Mouse (Mus musculus): ENCODE data around the gene Hsd17b1.

Hsd17b1 gene

GRCm38 (mm10) chr11:101061049-101061448, 17.2 kb upstream of the Hsd17b1 start:
- no peak for DNase-seq (ENCODE audit: low read depth, low spot score)

GRCm38 (mm10) chr11:101062165-101062884, 15.9 kb upstream of the Hsd17b1 start:
- DNase-seq (ENCODE audit: low read depth, low spot score) = peak; percentile 72

GRCm38 (mm10) chr11:101062971-101063675, 15.1 kb upstream of the Hsd17b1 start:
- no peak for DNase-seq (ENCODE audit: low read depth, low spot score)

- peak; percentile 84 for DNase-seq (ENCODE audit: low read depth, low spot score)
Observed at GRCm38 (mm10) chr11:101063676-101064327, 14.4 kb upstream of the Hsd17b1 start.

GRCm38 (mm10) chr11:101064462-101064861, 13.7 kb upstream of the Hsd17b1 start:
- DNase-seq (ENCODE audit: low read depth, low spot score) = no peak

- DNase-seq (ENCODE audit: low read depth, low spot score) = no peak
Observed at GRCm38 (mm10) chr11:101065002-101065401, 13.2 kb upstream of the Hsd17b1 start.

GRCm38 (mm10) chr11:101066549-101067412, 11.4 kb upstream of the Hsd17b1 start:
- peak; percentile 91 for DNase-seq (ENCODE audit: low read depth, low spot score)

GRCm38 (mm10) chr11:101069391-101070188, 8.6 kb upstream of the Hsd17b1 start, which contains the start of gene Naglu:
Naglu (plus strand) TSS chr11:101070012.
- DNase-seq (ENCODE audit: low read depth, low spot score) = peak; percentile 98

GRCm38 (mm10) chr11:101070189-101070527, 8.1 kb upstream of the Hsd17b1 start:
- DNase-seq (ENCODE audit: low read depth, low spot score) = no peak

- peak; percentile 26 for DNase-seq (ENCODE audit: low read depth, low spot score)
Observed at GRCm38 (mm10) chr11:101070987-101071386, 7.2 kb upstream of the Hsd17b1 start.

GRCm38 (mm10) chr11:101071810-101072428, 6.3 kb upstream of the Hsd17b1 start:
- no peak for DNase-seq (ENCODE audit: low read depth, low spot score)

GRCm38 (mm10) chr11:101079746-101080145, 1.5 kb downstream of the Hsd17b1 start:
- no peak for DNase-seq (ENCODE audit: low read depth, low spot score)

- DNase-seq (ENCODE audit: low read depth, low spot score) = no peak
Observed at GRCm38 (mm10) chr11:101080421-101080820, 2.2 kb downstream of the Hsd17b1 start.

GRCm38 (mm10) chr11:101081659-101082058, 3.4 kb downstream of the Hsd17b1 start:
- no peak for DNase-seq (ENCODE audit: low read depth, low spot score)

GRCm38 (mm10) chr11:101082208-101083082, 4.2 kb downstream of the Hsd17b1 start, which contains the start of gene Coasy:
Coasy (plus strand) TSS chr11:101082565.
- DNase-seq (ENCODE audit: low read depth, low spot score) = peak; percentile 98

GRCm38 (mm10) chr11:101083083-101083697, 5.0 kb downstream of the Hsd17b1 start:
- no peak for DNase-seq (ENCODE audit: low read depth, low spot score)

GRCm38 (mm10) chr11:101084246-101084645, 6.0 kb downstream of the Hsd17b1 start:
- DNase-seq (ENCODE audit: low read depth, low spot score) = no peak

GRCm38 (mm10) chr11:101084811-101085210, 6.6 kb downstream of the Hsd17b1 start:
- no peak for DNase-seq (ENCODE audit: low read depth, low spot score)
